Mouse (Mus musculus): Measurements from ENCODE around the gene Vwce.

DNA sequence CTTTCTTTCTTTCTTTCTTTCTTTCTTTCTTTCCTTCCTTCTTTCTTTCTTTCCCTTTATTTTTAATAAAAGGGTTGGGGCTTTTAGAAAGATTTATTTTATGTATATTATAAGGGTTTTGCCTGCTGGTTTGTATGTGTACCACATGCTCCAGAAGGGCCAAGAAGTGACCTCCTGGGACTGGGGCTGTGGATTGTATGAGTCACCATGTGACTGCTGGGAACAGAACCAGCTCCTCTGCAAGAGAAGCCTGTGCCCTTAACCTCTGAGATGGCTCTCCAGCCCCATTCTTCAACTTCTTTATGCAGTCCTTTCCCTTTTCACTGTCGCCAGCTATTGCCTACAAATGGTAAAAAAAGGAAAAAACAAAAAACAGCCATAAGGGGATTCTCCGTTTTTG, 11.6 kb downstream of the Vwce start:
- no peak for TF ChIP-seq POLR2A (IDR thresholded peaks at IDR 0.05; ENCODE audit: extremely low read depth, insufficient read depth, low read length)
- no peak for TF ChIP-seq CTCF (IDR thresholded peaks at IDR 0.05; ENCODE audit: low read depth, low read length)
